Mouse (Mus musculus): Measurements from ENCODE around the gene Rpp14.

The Rpp14 gene

DNA sequence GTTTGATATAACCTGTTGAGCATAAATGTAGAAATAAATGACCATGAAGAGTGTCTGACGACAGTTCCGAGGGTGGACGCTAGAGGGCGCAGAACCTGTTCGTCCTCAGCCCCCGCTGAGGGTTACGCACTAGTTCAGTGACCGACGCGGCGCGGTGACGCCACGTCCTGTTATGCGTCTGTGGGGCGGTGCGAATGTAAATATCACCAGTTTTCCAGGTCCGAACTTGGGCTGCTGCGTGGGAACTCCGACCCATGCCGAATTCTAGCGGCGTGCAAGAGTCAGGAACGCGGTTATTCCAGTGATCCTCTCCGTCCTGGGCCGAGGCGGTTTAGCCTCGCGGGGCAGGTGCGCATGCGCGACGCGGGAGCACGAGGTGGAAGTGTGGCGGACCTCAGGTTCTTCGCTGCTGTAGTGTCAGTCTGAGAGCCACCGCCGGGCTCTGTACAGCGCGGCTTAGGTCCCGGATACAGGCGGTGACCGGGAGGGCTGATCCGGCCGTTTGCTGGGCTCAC is at the start of gene Rpp14:
Gene Rpp14, plus strand, starts transcription at position 203 of the 515 bp plus-strand sequence.
- peak; percentile 89 for DNase-seq (ENCODE audit: low read depth)

DNA sequence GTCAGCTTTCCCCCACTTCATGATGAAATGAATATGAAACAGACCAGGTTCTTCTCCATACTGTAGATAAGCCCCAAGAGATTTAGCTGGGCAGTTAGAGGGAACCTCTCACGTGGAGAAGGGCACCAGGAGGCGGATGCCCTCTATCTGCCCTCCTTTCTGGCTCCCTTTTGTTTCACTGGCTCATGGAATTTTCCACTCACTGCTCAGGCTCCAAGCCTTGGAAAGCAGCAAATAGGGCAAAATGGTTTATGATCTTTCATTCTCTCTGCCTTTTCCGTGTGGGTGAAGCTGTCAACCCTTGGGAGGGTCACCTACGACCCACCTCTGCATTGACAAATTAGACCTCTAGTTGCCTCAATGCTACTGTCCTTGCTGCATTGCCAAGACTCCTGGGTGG is 49.6 kb upstream of the Rpp14 start:
- DNase-seq (ENCODE audit: low read depth), result no peak

DNA sequence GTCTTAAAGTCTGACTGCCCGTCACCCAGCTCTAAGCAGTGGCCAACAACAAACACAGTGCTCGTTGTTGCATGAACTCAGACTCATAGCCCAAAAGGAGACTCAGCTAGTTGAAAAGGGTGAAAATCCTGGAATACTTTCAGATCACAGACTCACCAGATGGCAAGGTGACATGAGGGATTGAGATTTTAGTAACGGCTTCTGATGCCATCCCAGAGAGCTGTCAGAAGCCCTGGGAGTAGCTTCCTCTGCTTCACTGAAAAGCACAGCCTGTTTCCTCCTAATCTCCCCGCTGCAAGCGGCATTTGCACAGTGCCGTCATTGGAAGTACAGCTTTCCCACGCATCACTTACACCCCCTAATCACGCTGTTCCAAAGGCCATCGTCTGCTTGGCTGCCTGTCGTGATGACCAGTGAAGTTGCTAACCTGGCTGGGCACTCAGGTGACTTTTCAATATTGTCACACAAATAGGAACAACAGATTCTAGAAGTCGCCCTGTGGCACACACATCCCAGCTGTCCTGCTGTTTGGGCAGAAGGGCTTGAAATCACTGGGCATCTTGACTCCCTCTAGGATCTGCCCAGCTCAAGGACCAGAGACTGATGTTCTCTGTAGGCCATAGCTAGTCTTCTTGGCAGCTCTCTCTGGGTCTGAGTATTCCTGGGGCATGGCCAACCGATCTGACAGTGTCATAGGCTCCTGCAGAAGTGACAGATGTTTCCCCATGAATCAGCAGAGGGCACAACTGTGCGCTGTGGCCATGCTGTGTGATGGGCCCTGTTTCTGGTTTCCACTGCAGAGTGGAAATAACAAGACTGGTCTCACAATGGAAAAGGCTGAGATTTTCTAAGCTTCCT is 47.9 kb upstream of the Rpp14 start:
- DNase-seq (ENCODE audit: low read depth), result no peak

DNA sequence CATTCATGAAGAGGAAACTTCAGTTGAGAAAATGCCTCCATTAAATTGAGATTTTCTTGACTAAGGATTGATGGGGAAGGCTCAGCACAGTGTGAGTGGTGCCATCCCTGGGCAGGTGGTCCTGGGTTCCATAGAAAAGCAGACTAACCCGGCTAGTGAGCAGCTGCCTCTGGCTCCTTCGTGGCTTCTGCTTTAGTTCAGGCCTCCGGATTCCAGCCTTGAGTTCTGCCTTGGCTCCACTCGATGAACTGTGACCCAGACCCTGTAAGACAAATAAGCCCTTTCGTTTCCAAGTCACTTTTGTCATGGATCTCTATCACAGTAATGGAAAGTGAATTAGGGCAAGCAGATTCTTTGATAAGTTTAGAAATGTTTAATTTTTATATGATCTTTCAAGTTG is 45.6 kb upstream of the Rpp14 start:
- no peak for DNase-seq (ENCODE audit: low read depth)

DNA sequence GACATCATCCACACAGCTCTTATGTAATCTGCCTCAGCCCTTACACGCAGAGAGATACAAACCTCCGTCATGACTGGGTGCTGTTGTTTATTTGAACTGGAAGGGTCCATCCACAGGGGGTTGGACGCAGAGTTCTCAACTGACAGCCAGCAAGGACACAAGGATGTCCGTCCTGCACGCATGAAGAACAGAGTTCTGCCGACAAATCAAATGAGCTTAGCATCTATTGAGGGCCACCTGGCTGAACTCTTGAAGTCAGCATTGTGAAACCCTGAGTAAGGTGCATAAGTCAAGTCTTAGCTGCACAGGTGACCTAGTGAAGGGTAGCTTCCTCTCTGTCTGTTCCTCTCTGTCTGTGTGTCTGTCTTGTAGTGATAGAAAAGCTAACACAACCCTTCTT is 44.2 kb upstream of the Rpp14 start:
- no peak for DNase-seq (ENCODE audit: low read depth)

DNA sequence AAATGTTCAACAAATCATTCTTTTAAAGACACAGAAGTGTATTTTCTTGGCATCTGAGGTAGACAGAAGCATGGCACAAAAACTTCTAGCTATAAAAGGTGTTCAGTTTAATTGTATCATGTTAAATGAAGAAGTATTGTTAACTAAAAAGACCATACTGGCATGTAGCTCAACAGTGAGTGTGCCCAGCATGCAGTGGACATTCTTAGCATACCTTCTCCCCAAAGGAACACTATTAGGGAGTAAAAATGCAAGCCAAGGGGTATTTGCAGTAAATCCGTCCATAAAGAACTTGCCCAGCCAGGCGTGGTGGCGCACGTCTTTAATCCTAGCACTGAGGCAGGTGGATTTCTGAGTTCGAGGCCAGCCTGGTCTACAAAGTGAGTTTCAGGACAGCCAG is 43.8 kb upstream of the Rpp14 start:
- no peak for DNase-seq (ENCODE audit: low read depth)

DNA sequence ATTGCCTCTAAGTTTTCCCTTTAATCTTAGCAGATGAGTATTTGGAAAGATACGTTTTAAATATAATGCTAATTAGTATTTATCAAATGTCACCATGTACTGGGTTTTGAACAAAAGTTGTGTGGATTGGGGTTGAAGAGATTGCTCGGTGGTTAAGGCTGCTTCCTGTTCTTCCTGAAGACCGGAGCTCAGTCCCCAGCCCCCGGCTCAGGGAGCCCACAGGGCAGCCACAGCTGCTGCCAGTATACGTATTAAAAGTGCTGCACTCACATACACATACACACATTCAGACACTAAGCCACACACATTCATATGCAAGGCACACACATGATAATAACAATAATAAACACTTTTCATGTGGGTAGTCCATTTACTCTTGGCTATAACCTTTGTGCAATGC is 42.0 kb upstream of the Rpp14 start:
- no peak for DNase-seq (ENCODE audit: low read depth)

DNA sequence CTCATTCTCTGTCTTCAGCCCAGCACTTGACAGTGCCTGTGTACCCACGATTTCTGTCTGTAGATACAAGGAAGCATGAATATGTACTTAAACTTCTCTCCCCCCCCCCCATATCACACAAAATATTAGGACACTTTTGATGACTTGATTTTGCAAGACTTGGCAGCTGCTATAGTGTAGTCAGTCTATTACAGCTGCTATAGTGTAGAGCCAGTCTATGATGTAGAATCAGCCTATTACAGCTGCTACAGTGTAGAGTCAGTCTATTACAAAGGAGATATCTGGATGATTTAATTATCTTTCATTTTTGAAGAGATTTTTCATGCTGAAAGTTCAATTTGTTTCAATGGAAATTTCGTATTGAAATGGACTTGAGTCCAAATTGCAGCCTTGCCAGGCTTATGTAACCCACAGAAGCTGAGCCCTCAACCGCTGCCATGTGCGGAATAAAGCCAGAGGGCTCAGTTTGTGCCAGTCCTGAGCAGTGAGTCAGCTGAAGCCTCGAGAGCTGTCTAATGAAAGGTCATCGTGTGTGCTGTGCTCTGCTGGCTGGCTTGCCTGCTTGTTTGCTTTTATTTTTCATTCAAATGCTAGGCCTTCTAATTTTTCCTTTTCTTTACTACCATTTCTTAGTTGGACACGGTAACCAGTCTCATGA is 41.2 kb upstream of the Rpp14 start:
- peak; percentile 92 for DNase-seq (ENCODE audit: low read depth)

DNA sequence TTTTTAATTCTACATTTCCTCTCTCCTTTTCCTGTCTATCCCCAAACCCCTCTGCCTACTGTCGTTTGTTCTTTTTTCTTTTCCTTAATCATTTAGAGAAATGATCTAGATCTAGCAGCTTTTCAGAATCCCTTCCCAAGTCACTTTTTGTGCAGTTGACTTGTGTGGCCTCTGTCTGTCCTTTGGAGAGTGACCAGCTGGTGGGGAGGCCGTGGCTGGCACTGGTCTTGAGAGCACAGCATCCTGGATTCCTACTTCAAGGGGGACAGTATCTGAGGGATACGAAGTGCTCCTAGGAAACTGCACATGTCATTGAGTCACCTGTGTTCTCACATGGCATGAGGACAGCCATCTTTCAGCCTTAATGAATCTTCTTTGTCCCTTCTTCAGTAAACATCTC is 40.0 kb upstream of the Rpp14 start:
- no peak for DNase-seq (ENCODE audit: low read depth)

DNA sequence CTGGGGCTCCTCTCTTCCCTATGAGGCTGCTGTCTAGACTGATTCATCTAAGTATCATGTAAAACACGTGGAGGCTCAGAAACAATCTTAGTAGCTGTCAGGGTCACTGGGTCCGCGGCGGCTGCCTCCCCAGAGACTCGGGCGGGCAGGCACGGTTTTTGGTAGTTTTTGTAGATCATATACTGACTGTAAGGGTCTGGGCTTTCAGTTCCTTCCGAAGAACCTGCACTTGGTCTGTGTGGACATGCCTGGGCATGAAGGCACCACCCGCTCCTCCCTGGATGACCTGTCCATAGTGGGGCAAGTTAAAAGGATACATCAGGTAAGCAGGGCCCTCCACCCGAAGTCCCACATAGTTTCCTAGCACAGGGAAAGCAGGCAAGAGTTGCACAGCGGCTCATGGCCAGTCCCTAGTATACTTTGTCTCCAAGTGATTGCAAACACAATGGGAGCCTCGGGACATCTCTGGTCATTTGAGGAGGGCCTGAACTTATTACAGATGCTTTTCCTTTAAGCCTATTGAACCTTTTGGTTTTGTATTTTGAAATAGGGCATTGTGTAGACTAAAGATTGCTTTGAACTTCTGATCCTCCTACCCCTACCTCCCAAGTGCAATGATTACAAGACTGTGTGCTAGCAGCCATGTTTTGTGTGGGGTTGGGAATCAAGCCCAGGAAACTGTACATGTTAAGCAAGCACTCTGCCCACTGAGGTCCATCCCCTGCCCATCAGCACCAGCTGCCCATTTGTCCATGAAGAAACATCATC is 39.1 kb upstream of the Rpp14 start:
- DNase-seq (ENCODE audit: low read depth), result no peak

DNA sequence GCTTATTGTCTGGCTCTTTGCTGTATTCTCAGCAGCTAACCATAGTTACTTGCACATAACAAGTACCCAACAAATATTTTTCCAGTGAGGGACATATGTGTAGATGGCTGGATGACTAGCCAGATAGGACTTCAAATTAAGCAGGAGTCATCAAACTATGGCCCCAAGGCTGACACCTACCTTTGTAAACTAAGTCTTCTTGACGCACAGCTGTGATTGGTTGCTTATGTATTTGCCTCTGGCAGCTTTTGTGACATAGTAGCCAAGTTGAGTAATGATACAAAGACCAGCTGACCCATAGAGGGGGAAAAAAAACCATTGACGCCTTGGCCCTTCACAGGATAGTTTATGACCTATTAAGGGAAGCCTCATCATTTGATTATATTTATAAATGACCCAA is 38.0 kb upstream of the Rpp14 start:
- DNase-seq (ENCODE audit: low read depth), result no peak

DNA sequence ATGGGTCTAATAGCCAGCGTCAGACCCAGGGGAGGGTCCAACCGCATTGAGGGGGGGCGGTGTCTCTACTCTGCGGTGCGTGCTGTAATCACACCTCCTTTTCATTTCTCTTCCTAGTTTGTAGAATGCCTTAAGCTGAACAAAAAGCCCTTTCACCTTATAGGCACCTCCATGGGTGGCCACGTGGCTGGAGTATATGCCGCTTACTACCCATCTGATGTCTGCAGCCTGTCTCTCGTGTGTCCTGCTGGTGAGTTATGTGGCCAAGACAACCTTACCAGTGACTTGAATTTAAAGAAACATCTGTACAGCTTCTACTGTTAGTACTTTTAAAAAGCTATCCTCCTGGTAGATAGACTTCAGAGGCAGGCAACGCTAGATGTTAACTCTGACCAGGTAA is 37.6 kb upstream of the Rpp14 start:
- DNase-seq (ENCODE audit: low read depth), result no peak

DNA sequence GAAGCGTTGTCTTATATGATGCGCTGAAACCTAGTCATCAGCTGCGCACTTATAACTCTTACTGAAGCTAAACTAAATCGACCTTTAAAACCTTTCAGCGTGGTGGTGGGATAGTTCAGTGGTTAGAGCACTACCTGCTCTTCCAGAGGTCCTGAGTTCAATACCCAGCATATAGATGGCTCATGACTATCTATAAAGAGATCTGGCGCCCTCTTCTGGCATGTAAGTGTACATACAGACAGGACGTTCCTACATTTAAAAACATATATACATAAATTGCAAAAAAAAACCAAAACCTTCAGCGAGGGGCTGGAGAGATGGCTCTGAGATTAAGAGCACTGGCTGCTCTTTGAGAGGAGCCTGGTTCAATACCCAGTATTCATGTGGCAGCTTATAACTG is 35.8 kb upstream of the Rpp14 start:
- DNase-seq (ENCODE audit: low read depth), result no peak

DNA sequence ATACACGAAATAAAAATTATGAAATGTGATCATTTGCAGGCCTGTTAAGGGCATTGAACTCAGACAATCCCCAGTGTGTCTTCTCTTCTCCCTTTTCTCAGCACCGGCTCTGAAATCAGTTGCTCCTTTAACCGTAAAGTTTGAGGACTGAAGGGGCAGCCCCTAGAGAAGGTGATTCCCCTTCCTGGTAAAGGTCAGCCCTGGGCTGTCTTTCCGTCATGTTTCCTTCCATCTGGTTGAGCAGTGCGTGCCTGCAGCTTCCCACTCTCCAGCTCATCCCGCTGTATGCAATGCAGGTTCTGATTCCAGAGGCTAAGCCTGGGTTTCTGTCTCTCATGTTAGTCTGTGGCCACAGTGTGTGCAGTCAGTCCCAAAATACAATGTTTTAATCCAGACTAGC is 35.4 kb upstream of the Rpp14 start:
- no peak for DNase-seq (ENCODE audit: low read depth)

DNA sequence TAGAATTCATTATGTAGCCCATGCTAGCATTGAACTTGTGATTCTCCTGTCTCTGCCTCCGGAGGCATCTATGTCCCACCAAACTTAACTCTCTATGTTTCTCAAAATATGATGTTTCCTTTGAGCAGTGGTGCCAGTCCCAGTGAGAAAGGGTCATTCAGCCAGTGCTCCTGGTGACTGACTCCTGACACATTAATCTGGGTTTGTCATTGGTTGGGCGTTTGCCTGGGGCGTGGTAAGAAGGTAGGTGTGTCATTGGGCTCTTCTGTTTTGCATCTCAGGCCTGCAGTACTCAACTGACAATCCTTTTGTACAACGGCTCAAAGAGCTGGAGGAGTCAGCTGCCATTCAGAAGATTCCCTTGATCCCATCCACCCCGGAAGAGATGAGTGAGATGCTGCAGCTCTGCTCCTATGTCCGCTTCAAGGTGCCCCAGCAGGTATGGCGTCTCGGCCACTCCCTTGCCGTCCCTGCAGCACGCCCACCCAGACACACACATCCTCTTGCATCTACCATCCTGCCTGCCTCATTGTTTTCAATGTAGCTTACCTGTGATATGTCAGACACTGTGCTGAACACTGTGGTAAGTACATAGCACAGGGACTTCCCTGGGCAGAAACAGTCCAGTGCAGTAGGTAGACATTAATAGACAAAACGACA is 34.9 kb upstream of the Rpp14 start:
- DNase-seq (ENCODE audit: low read depth), result no peak

DNA sequence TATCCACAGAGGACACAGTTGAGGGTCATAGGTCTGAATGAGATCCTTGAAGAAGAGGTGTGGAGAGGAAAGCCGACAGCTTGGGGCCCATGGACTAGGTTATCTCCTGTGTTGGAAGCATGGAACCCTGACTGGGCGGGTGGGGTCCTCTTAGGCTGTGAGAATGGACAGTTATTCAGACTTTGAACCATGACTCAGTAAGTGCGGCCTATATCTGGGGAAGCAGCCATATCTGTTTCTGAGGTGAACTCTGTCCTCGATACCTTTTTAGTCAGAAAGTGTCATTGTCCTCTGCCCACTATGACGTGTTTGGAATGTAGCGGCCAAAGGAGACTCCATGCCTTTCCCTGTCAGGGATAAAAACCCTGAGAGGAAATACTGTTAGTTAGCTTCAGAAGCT is 33.3 kb upstream of the Rpp14 start:
- no peak for DNase-seq (ENCODE audit: low read depth)

DNA sequence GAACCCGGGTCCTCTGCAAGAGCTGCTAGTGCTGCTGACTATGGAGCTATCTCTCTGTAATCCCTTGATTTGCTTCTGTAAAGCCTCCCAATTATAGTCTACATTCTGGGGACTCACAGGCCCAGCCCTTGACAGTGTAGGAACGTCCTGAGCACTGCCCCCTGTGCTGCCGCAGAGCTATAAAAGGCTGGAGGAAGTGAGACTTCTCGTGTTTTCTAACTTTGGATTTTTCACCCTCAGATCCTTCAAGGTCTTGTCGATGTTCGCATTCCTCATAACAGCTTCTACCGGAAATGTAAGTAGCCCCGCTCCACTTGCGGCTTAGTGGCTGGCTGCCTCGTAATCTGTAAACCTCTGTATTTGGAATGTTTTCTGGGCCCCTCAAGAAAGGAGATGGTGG is 30.8 kb upstream of the Rpp14 start:
- DNase-seq (ENCODE audit: low read depth), result no peak

DNA sequence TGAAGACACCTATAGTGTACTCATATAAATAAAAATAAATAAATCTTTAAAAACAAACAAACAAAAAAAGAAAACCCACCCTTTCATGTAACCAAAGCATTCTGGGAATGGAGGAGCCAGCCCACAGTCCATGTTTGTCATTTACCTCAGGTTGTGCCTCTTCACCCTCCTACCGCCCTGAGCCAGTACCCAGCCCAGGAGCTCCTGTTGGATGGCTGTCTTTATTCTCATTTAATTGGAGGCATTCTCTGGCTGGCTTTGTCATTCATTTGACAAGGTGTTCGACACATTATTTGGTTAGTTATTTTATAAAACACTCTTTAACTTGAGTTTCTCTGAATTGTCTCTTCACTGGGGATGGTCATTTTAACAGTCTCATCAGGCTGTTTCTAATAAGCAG is 28.3 kb upstream of the Rpp14 start:
- DNase-seq (ENCODE audit: low read depth), result no peak

DNA sequence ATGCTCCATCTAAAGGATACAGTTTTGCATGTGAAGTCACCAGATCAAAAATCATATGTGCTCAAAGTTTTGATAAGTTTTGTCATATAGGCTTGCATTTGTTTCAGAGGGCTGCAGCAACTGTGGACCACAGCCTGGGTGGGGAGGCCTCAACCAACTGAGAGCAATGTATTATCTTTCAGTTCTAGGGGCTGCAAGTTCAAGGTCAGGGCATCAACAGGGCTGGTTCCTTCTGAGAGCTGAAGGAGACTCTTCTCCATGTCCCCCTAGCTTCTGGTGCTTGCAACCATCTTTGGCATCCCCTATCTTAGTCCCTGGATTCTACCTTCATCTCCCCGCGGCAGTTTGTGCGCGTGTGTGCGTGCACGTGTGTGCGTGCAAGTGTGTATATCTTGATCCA is 27.5 kb upstream of the Rpp14 start:
- DNase-seq (ENCODE audit: low read depth), result no peak

DNA sequence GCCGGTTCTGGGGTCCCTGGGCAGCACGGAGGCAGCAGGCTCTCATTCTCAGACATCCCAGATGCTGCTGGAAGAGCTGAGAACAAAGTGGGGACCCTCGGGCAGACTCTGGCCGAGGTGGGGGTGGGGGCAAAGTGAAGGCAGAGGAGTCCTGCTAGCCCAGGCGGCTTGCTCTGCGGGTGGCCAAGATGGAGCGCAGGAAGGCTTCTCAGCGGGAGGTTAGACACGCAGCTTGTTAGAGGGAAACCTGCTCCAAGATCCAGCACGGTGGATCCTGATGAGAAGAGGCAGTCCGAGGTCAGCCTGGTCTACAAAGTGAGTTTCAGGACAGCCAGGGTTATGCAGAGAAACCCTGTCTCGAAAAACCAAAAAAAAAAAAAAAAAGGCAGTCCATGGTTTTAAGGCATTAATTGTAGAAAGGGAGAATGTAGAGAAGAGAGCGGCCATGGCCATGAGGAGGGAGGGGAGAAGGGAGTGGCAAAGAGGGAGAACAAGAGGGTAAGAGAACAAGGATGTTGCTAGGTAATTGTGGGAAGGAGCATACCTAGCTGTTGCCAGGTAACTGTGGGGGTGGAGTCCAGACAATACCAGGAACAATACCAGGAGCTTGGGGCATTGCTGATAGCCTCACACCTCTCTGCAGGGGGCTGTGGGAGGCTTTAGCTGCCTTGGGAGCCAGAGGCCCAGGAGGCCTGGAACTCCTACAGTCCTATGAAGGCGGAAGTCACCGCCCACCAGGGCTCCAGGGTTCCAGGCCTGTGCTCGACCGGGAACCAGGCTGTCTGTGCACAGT is 25.7 kb upstream of the Rpp14 start:
- DNase-seq (ENCODE audit: low read depth), result no peak

DNA sequence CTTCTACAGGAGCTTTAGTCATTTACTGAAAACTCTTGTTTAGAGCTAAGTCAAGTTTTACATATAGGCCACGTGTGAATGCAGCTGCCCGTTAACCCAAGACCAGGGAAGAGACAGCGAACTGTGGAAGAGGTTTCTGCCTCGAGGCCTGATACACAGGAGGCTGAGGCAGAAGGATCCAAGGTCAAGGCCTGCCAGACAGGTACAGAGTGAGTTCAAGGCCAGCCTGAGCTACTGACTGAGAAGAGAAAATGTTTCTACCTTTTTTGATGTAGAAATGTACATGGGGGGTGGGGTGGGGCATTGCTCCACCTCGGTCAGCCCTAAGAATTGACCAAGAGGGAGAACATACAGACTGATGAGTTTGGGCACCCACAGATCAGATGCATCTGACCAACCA is 24.1 kb upstream of the Rpp14 start:
- no peak for DNase-seq (ENCODE audit: low read depth)

Data from fibroblast of lung, adult 2 months (primary cell).